Mouse (Mus musculus) embryonic facial prominence, embryonic 14.5 days (tissue): ENCODE measurements at regions not wholly inside any gene's neighbourhood (a gene's known extent, or its start where the extent isn't known, plus 50 kb on each side); places are given as distances from the start of the nearest gene placed in this dataset.

ENCODE experiments used
- ATAC-seq: fragments of 200-750 bp; cut with Nextera tagmentation; 2 replicates; pipeline ENCODE4 v1.8.0; 2017; ENCODE audit warnings: low read depth, moderate number of reproducible peaks, moderate TSS enrichment
- DNase-seq: peaks from one replicate; pipeline ENCODE4 v3.0.0-alpha.2; 2015; ENCODE audit warnings: low spot score
- H3K27ac ChIP-seq: fragments of 300-500 bp; sonication (generic); replicated peaks from 2 replicates; pipeline ENCODE4 v1.5.1; 2014; ENCODE audit warnings: low read depth, mild to moderate bottlenecking, low read length, moderate library complexity
- H3K27me3 ChIP-seq: fragments of 300-500 bp; sonication (generic); replicated peaks from 2 replicates; pipeline ENCODE4 v1.6.1; 2014; ENCODE audit warnings: low read length; ENCODE audit not compliant: control insufficient read depth, insufficient read depth
- H3K36me3 ChIP-seq: fragments of 300-500 bp; sonication (generic); 2 replicates; pipeline ENCODE4 v1.6.1; 2014; ENCODE audit warnings: low read length, mixed read lengths; ENCODE audit not compliant: control insufficient read depth, insufficient read depth
- H3K4me1 ChIP-seq: fragments of 300-500 bp; sonication (generic); 2 replicates; pipeline ENCODE4 v1.6.1; 2014; ENCODE audit warnings: antibody characterized with exemption, low read length; ENCODE audit not compliant: control insufficient read depth, insufficient read depth
- H3K4me2 ChIP-seq: fragments of 300-500 bp; sonication (generic); 2 replicates; pipeline ENCODE4 v1.6.1; 2014; ENCODE audit warnings: low read depth, mild to moderate bottlenecking, low read length, moderate library complexity, mixed read lengths
- H3K4me3 ChIP-seq: fragments of 300-500 bp; sonication (generic); 2 replicates; pipeline ENCODE4 v1.5.1; 2014; ENCODE audit warnings: low read depth, mild to moderate bottlenecking, low read length
- H3K9ac ChIP-seq: fragments of 300-500 bp; sonication (generic); 2 replicates; pipeline ENCODE4 v1.6.1; 2014; ENCODE audit warnings: low read depth, mild to moderate bottlenecking, low read length, moderate library complexity, mixed read lengths
- H3K9me3 ChIP-seq: fragments of 300-500 bp; sonication (generic); 2 replicates; pipeline ENCODE4 v1.6.1; 2016; ENCODE audit warnings: low read length; ENCODE audit not compliant: control insufficient read depth
- WGBS: fragments of 180-500 bp; shearing (Covaris S2); extraction: QIAGEN DNeasy Blood & Tissue Kit; methylation state at CpG from one replicate; pipeline ENCODE4 v1.1.7; 2014; 5-methylcytosine and 5-hydroxymethylcytosine counted together

GRCm38 (mm10) chr2:144144486-144145136, 111.8 kb downstream of the Banf2 start:
- no peaks in the 10 kb centered on the region for H3K27me3 ChIP-seq
- H3K27ac ChIP-seq = no peak overlapping the region
- 89% methylated on average over 5 of the region's 5 CpGs for WGBS
- no peak overlapping the region for H3K4me3 ChIP-seq
- ATAC-seq (no peak), DNase-seq (no peak)
- no peaks in the 10 kb centered on the region for H3K4me1 ChIP-seq
- no peak overlapping the region for H3K9ac ChIP-seq
- H3K36me3 ChIP-seq = no peaks in the 10 kb centered on the region
- no peaks in the 10 kb centered on the region for H3K9me3 ChIP-seq
- no peak overlapping the region for H3K4me2 ChIP-seq

- H3K27ac ChIP-seq = no peak overlapping the region
- H3K9ac ChIP-seq = no peak overlapping the region
- H3K4me2 ChIP-seq = no peak overlapping the region
- ATAC-seq = no peak
- WGBS = 51% methylated on average over 7 of the region's 7 CpGs
- no peaks in the 10 kb centered on the region for H3K9me3 ChIP-seq
- no peaks in the 10 kb centered on the region for H3K36me3 ChIP-seq
- H3K4me3 ChIP-seq = no peak overlapping the region
- no peak for DNase-seq
- peaks cover 45% of the 10 kb centered on the region for H3K4me1 ChIP-seq
- no peaks in the 10 kb centered on the region for H3K27me3 ChIP-seq
Measured at GRCm38 (mm10) chr2:144156456-144157211, 113.8 kb upstream of the Mgme1 start.

GRCm38 (mm10) chr2:144157343-144157742, 113.1 kb upstream of the Mgme1 start:
- Histone ChIP-seq H3K9me3 (no peaks in the 10 kb centered on the region), H3K4me2 (no peak overlapping the region), H3K4me3 (no peak overlapping the region), H3K27me3 (no peaks in the 10 kb centered on the region), H3K36me3 (no peaks in the 10 kb centered on the region), H3K9ac (no peak overlapping the region), H3K27ac (peak overlapping the region; percentile 96; the same call in 1 of the 2 replicates), H3K4me1 (peaks cover 50% of the 10 kb centered on the region)
- ATAC-seq (no peak), DNase-seq (no peak)
- 24% methylated on average over 2 of the region's 2 CpGs for WGBS

- Histone ChIP-seq H3K4me1 (peaks cover 51% of the 10 kb centered on the region), H3K4me3 (no peak overlapping the region), H3K4me2 (no peak overlapping the region), H3K9me3 (no peaks in the 10 kb centered on the region), H3K9ac (0 out of 2 replicates have a peak overlapping the region, but pooled peaks have one; percentile 10), H3K27me3 (no peaks in the 10 kb centered on the region), H3K36me3 (no peaks in the 10 kb centered on the region), H3K27ac (peak overlapping the region; percentile 96)
- ATAC-seq (no peak), DNase-seq (peak; percentile 68)
- WGBS = 31% methylated on average over 8 of the region's 8 CpGs
Measured at GRCm38 (mm10) chr2:144158256-144158655, 112.2 kb upstream of the Mgme1 start.

GRCm38 (mm10) chr2:144159854-144160331, 110.6 kb upstream of the Mgme1 start:
- Histone ChIP-seq H3K36me3 (no peaks in the 10 kb centered on the region), H3K9me3 (no peaks in the 10 kb centered on the region), H3K4me3 (no peak overlapping the region), H3K27ac (peak overlapping the region; percentile 96), H3K27me3 (no peaks in the 10 kb centered on the region), H3K4me1 (peaks cover 59% of the 10 kb centered on the region), H3K4me2 (peak overlapping the region; percentile 40), H3K9ac (peak overlapping the region; percentile 0; the same call in 1 of the 2 replicates)
- 24% methylated on average over 9 of the region's 9 CpGs for WGBS
- peak; percentile 78 for DNase-seq
- peak; percentile 42 for ATAC-seq

- ATAC-seq (peak; percentile 65), DNase-seq (peak; percentile 93)
- Histone ChIP-seq H3K27me3 (no peaks in the 10 kb centered on the region), H3K9ac (peak overlapping the region; percentile 0; the same call in 1 of the 2 replicates), H3K4me3 (no peak overlapping the region), H3K27ac (peak overlapping the region; percentile 96), H3K36me3 (no peaks in the 10 kb centered on the region), H3K4me2 (peak overlapping the region; percentile 40), H3K4me1 (peaks cover 59% of the 10 kb centered on the region), H3K9me3 (no peaks in the 10 kb centered on the region)
- 30% methylated on average over 10 of the region's 10 CpGs for WGBS
Measured at GRCm38 (mm10) chr2:144160434-144160833, 110.0 kb upstream of the Mgme1 start.

GRCm38 (mm10) chr2:144161852-144162251, 108.6 kb upstream of the Mgme1 start:
- no peak for ATAC-seq
- Histone ChIP-seq H3K4me3 (no peak overlapping the region), H3K4me1 (peaks cover 62% of the 10 kb centered on the region), H3K4me2 (no peak overlapping the region), H3K36me3 (no peaks in the 10 kb centered on the region), H3K27ac (peak overlapping the region; percentile 96), H3K27me3 (no peaks in the 10 kb centered on the region), H3K9ac (no peak overlapping the region), H3K9me3 (no peaks in the 10 kb centered on the region)
- 34% methylated on average over 1 of the region's 1 CpGs for WGBS
- peak; percentile 52 for DNase-seq

- ATAC-seq = no peak
Measured at GRCm38 (mm10) chr2:144164102-144164501, 106.4 kb upstream of the Mgme1 start.

More at GRCm38 (mm10) chr2:144164102-144164501, 106.4 kb upstream of the Mgme1 start:
- H3K36me3 ChIP-seq = no peaks in the 10 kb centered on the region
- DNase-seq = peak; percentile 90
- peak overlapping the region; percentile 79 for H3K9ac ChIP-seq
- peaks cover 46% of the 10 kb centered on the region for H3K4me1 ChIP-seq
- H3K4me2 ChIP-seq = peak overlapping the region; percentile 67
- H3K9me3 ChIP-seq = no peaks in the 10 kb centered on the region
- peak overlapping the region; percentile 97 for H3K27ac ChIP-seq
- H3K27me3 ChIP-seq = no peaks in the 10 kb centered on the region
- peak overlapping the region; percentile 51 for H3K4me3 ChIP-seq
- 10% methylated on average over 8 of the region's 8 CpGs for WGBS
